Mouse (Mus musculus) embryonic facial prominence, embryonic 11.5 days (tissue): Measurements from ENCODE around the gene Gm28308. TPM values are rescaled to one million over a fixed set of nuclear protein-coding genes. Genes with fewer than 3 reads are reported as not detected.

Experiments used
- ATAC-seq: fragments of 200-750 bp; cut with Nextera tagmentation; replicated peaks from 2 replicates; pipeline ENCODE4 v1.8.0; 2017; ENCODE audit warnings: low read depth; ENCODE audit not compliant: insufficient number of reproducible peaks, low FRiP score, low TSS enrichment
- DNase-seq: peaks from one replicate; pipeline ENCODE4 v3.0.0-alpha.2; 2015; ENCODE audit warnings: low spot score
- H3K27ac ChIP-seq: fragments of 300-500 bp; sonication (generic); replicated peaks from 2 replicates; pipeline ENCODE4 v1.5.1; 2014; ENCODE audit warnings: mild to moderate bottlenecking, low read depth, low read length, control low read depth
- H3K27me3 ChIP-seq: fragments of 300-500 bp; sonication (generic); 2 replicates; pipeline ENCODE4 v1.6.1; 2014; ENCODE audit warnings: mild to moderate bottlenecking, low read length, moderate library complexity, mixed read lengths; ENCODE audit not compliant: control insufficient read depth, insufficient read depth
- H3K36me3 ChIP-seq: fragments of 300-500 bp; sonication (generic); replicated peaks from 2 replicates; pipeline ENCODE4 v1.6.1; 2014; ENCODE audit warnings: low read depth, mild to moderate bottlenecking, low read length, moderate library complexity, mixed read lengths; ENCODE audit not compliant: control insufficient read depth, insufficient read depth
- H3K4me1 ChIP-seq: fragments of 300-500 bp; sonication (generic); 2 replicates; pipeline ENCODE4 v1.6.1; 2014; ENCODE audit warnings: low read length, mixed read lengths; ENCODE audit not compliant: control insufficient read depth, insufficient read depth
- H3K4me2 ChIP-seq: fragments of 300-500 bp; sonication (generic); 2 replicates; pipeline ENCODE4 v1.6.1; 2014; ENCODE audit warnings: low read depth, mild to moderate bottlenecking, control low read depth, low read length, moderate library complexity
- H3K4me3 ChIP-seq: fragments of 300-500 bp; sonication (generic); 2 replicates; pipeline ENCODE4 v1.5.1; 2014; ENCODE audit warnings: low read depth, low read length, control low read depth
- H3K9ac ChIP-seq: fragments of 300-500 bp; sonication (generic); replicated peaks from 2 replicates; pipeline ENCODE4 v1.6.1; 2014; ENCODE audit warnings: mild to moderate bottlenecking, control low read depth, low read length
- H3K9me3 ChIP-seq: fragments of 300-500 bp; sonication (generic); replicated peaks from 2 replicates; pipeline ENCODE4 v1.6.1; 2016; ENCODE audit warnings: mild to moderate bottlenecking, low read length, inconsistent platforms, mixed read lengths; ENCODE audit not compliant: control insufficient read depth
- WGBS: fragments of 180-500 bp; shearing (Covaris S2); extraction: QIAGEN DNeasy Blood & Tissue Kit; methylation state at CpG from one replicate; pipeline ENCODE4 v1.1.7; 2014; 5-methylcytosine and 5-hydroxymethylcytosine counted together
- polyA plus RNA-seq: library from polyadenylated mRNA; unstranded; fragments of >200 nt; fragmentation: Nextera tagmentation; extraction: Ambion mirVana; gene quantifications from 2 replicates; pipeline ENCODE4 v1.2.1, GENCODE M21; 2014

Gm28308 gene
- polyA plus RNA-seq, 1 experiment from 2014 or later: 0.38 TPM

DNA sequence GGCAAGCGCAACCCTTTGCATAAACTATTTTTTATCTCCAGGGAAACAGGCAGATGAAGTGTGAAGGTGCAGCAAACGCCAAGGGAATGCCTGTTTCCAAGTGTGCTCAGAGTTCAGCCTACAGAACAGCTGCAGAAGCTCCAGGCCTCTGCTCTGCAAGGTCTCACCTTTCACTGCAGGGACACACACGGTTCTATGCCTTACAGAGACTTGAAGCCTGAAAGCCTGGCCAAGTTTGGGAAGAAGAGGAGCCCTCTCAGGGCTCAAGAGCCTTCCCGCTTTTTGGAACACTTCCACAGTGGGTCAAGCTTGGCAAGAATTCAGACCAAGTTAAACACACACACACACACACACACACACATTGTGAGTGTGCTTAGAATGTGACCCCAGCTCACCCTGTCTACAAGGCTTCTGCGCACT lies 24.0 kb downstream of the Gm28308 start:
- H3K4me2 ChIP-seq: no peak overlapping the region
- H3K36me3 ChIP-seq: no peaks in the 10 kb centered on the region
- no peak overlapping the region for H3K4me3 ChIP-seq
- H3K9me3 ChIP-seq: no peaks in the 10 kb centered on the region
- H3K27me3 ChIP-seq: peaks cover 93% of the 10 kb centered on the region
- DNase-seq (no peak), ATAC-seq (no peak)
- no peak overlapping the region for H3K9ac ChIP-seq
- WGBS: 9% methylated on average over 5 of the region's 5 CpGs
- H3K27ac ChIP-seq: no peak overlapping the region
- peaks cover 2% of the 10 kb centered on the region; the same call in 1 of the 2 replicates for H3K4me1 ChIP-seq

DNA sequence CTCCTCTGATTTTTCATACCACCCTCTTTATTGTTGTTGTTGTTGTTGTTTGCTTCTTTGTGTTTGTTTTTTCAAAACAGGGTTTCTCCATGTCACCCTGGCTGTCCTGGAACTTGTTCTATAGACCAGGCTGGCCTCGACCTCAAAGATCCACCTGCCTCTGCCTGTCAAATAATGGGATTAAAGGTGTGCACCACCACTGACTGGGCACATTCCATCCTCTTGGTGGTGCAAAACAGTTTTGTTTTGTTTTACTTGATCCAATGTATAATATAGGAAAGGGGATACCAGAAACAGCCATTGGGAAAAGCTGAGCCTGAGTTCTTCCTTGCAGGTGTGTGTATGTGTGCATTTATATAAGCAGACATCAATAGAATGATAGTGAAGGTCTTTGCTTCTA lies 26.6 kb downstream of the Gm28308 start:
- WGBS: 9% methylated on average over 1 of the region's 1 CpGs
- peaks cover 95% of the 10 kb centered on the region for H3K27me3 ChIP-seq
- H3K9me3 ChIP-seq: no peaks in the 10 kb centered on the region
- H3K36me3 ChIP-seq: no peaks in the 10 kb centered on the region
- no peak overlapping the region for H3K4me2 ChIP-seq
- no peak overlapping the region for H3K9ac ChIP-seq
- H3K27ac ChIP-seq: no peak overlapping the region
- H3K4me3 ChIP-seq: no peak overlapping the region
- DNase-seq (no peak), ATAC-seq (no peak)
- peaks cover 2% of the 10 kb centered on the region; the same call in 1 of the 2 replicates for H3K4me1 ChIP-seq

DNA sequence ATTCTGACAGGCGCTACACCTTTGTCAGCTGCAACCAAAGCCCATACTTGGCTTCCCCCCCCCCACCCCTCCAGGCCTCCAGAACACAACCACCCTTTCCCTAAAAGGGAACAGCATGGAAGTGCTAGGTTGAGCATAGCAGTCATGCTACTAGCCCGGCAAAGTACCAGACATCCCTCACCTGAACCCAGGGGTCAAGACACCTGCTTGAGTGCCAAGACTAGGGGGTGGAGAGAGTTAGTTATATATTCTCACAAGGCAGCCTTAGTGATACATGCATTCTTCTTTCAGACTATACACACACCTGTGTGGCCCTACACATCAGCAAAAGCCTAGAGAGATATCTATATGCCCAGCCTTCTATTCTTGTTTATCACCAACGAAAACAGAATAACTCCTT lies 27.3 kb downstream of the Gm28308 start:
- Histone ChIP-seq H3K4me3 (no peak overlapping the region), H3K27ac (no peak overlapping the region), H3K4me2 (no peak overlapping the region), H3K9me3 (no peaks in the 10 kb centered on the region), H3K9ac (no peak overlapping the region), H3K4me1 (no peaks in the 10 kb centered on the region), H3K36me3 (no peaks in the 10 kb centered on the region), H3K27me3 (peaks cover 95% of the 10 kb centered on the region)
- ATAC-seq: no peak
- 7% methylated on average over 3 of the region's 3 CpGs for WGBS
- DNase-seq: no peak

DNA sequence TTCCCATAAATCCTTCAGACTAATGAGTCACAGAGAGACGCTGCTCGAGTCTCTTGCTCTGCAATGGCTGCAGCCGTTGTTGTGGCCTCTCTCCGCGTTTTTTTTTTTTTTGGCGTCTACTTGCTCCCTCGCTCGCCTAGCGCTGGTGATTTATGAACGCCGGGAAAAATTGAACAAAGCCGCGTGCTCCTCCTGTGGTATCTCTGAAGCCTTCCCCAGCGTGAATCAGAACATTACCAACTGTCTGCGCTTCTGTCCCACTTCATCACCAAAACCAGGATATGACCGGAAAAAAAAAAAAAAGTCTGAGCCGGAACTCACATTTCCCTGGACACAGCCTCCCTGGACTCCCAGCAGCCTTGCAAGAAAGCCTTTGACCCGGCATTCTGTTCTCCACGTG lies 27.9 kb downstream of the Gm28308 start:
- Histone ChIP-seq H3K9ac (no peak overlapping the region), H3K36me3 (no peaks in the 10 kb centered on the region), H3K27me3 (peaks cover 96% of the 10 kb centered on the region), H3K27ac (no peak overlapping the region), H3K4me1 (no peaks in the 10 kb centered on the region), H3K4me2 (no peak overlapping the region), H3K9me3 (no peaks in the 10 kb centered on the region), H3K4me3 (no peak overlapping the region)
- 1% methylated on average over 19 of the region's 19 CpGs for WGBS
- DNase-seq (no peak), ATAC-seq (no peak)

DNA sequence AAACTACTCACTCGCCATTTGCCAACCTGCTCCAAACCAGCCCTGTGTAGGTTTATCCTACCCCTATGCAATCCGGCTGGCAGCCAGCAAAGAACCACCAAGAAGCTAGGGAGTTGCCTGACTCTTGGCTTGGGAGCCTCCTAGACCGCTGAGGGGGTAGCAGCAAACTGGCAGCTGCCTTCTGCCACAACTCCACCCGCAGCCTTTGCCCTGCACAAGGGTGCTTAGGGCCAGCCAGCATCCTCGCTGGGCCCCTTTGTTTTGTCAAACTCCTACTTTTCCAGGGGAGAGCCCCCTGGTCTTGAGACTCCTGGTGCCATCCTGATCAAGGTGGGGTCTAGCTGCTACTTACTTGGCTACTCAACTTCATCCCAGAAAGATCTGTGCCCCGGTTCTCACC lies 28.5 kb downstream of the Gm28308 start:
- Histone ChIP-seq H3K27ac (no peak overlapping the region), H3K9ac (no peak overlapping the region), H3K9me3 (no peaks in the 10 kb centered on the region), H3K27me3 (peaks cover 96% of the 10 kb centered on the region), H3K4me1 (no peaks in the 10 kb centered on the region), H3K36me3 (no peaks in the 10 kb centered on the region), H3K4me3 (no peak overlapping the region), H3K4me2 (no peak overlapping the region)
- 4% methylated on average over 6 of the region's 6 CpGs for WGBS
- ATAC-seq (no peak), DNase-seq (no peak)

DNA sequence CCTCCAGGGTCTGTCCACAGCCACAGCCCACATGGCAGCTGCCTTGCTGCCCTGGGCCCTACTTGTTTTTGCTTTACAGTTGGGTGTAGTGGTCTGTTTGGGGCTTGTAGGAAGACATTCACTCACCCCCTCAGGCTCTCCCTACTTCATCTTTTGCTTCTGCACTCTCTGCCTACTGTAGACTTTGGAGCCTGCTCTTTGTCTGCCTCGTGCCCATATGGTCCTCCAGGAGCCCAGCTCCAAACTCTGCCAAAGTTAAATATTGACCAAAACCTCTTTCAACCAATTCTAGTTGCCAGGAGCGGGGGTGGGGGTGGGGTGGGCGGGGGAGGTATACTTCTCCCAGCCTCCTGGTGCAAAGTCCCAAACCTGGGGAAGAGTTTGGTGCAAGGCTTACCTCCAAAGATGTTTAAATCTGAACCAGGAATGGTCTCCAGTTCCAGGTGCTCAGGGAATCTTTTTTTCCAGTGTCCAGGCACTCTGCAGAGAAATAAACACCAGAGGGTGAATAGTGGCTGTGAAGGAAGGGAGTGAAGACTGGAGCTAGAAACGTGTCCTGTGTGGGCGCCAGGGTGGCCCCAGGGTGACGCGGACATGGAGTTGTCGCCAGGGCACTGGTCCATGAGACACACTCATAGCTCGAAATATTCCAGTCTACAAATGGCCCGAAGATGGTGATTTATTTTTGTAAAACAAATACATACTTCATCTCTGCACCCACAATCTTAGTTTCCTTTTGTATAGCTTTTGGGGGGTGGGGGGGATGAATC lies 29.6 kb downstream of the Gm28308 start:
- Histone ChIP-seq H3K4me2 (no peak overlapping the region), H3K9me3 (no peaks in the 10 kb centered on the region), H3K27me3 (peaks cover 97% of the 10 kb centered on the region), H3K4me3 (no peak overlapping the region), H3K4me1 (no peaks in the 10 kb centered on the region), H3K36me3 (no peaks in the 10 kb centered on the region), H3K9ac (no peak overlapping the region), H3K27ac (no peak overlapping the region)
- 10% methylated on average over 10 of the region's 10 CpGs for WGBS
- DNase-seq (no peak), ATAC-seq (no peak)

DNA sequence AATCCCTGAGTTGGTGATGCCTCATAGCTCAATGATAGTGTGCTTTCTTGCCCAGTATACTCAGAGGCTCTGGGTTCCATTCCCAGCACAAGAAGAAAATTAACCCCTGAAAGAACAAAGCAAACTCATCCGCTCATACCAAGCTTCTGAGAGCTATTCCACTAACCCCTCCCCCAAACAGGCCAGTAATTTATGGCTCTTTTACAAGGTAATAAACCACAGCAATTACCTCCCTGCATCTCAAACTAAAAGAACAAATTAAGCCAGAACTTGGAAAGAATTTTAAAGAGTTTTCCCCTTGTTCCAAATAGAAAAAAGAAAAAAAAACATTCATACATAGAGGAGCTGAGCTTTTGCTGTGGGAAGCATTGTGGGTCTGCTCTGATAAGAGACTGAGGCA lies 30.3 kb downstream of the Gm28308 start:
- H3K27ac ChIP-seq: no peak overlapping the region
- no peaks in the 10 kb centered on the region for H3K4me1 ChIP-seq
- ATAC-seq (no peak), DNase-seq (no peak)
- peaks cover 99% of the 10 kb centered on the region for H3K27me3 ChIP-seq
- WGBS: 7% methylated on average over 1 of the region's 1 CpGs
- H3K4me2 ChIP-seq: no peak overlapping the region
- no peaks in the 10 kb centered on the region for H3K36me3 ChIP-seq
- H3K4me3 ChIP-seq: no peak overlapping the region
- no peaks in the 10 kb centered on the region for H3K9me3 ChIP-seq
- H3K9ac ChIP-seq: no peak overlapping the region

DNA sequence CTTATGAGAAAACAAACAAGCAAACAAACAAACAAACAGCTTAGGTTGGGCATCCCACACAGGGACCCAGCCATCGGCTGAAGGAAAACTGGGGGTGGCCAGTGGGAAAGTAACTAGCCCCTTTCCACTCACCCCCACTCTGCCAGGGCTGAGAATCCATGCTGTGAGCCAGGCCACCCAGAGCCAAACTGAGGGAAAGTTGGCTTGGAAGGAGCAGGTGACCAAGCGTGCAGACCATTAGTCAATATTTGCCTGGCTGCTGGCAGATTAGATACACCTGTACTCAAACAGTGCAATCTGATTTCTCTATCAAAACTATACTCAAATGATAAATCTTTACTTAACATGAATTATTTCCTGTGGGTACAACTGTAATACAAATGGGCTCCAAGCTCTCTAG lies 31.1 kb downstream of the Gm28308 start:
- Histone ChIP-seq H3K9me3 (no peaks in the 10 kb centered on the region), H3K36me3 (no peaks in the 10 kb centered on the region), H3K9ac (no peak overlapping the region), H3K4me2 (no peak overlapping the region), H3K4me3 (no peak overlapping the region), H3K27me3 (peaks cover 99% of the 10 kb centered on the region), H3K27ac (no peak overlapping the region), H3K4me1 (no peaks in the 10 kb centered on the region)
- 10% methylated on average over 2 of the region's 2 CpGs for WGBS
- ATAC-seq (no peak), DNase-seq (no peak)
